Mouse (Mus musculus): ENCODE data around the gene Nfkbie.

Nfkbie gene

DNA sequence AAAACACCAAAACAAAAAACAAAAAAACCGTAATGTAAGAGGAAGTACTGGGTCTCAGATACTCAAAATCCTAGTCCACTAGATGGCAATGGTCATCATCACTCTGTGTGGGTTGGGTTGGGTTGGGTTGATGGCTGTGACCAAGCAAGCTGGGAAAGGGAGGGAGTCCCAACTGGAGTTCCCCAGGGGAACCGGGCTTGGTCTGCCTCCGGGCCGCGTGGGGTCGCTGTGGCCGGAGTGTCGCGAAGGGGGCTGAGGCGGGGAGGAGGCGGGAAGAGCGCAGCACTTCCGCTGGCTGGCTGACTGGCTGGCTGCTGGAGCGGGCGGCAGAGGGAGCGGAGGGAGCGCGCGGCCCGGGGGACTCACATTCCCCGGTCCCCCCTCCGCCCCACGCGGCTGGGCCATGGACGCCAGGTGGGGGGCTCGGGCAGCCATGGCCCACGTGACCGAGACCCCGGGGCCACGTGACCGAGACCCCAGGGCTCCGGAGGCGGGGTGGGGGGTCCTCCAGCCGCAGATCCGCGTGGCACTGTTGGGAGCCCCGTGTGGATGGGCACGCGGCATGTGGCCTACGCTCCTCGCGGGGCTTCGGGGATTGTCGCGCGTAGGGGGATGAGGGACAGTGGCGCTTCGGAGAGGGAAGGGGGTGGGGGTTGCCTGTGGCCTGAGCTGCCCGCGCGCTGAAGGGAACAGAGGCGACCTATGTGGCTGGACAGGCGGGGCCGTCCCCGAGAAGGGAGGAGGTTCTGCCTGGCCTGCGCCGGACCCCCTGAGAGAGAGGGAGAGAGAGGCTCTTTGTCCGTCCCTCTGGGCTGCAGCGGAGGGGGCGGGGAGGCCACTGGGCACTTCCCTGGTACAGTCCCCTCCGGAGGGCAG is 8.4 kb downstream of the Nfkbie start, which contains the start of gene Slc35b2:
Gene Slc35b2, plus strand, starts transcription at position 220 of the 876 bp plus-strand sequence.
- DNase-seq, result peak; percentile 93

- no peak for DNase-seq
Measured at GRCm38 (mm10) chr17:45564531-45565084, 9.1 kb downstream of the Nfkbie start.

DNA sequence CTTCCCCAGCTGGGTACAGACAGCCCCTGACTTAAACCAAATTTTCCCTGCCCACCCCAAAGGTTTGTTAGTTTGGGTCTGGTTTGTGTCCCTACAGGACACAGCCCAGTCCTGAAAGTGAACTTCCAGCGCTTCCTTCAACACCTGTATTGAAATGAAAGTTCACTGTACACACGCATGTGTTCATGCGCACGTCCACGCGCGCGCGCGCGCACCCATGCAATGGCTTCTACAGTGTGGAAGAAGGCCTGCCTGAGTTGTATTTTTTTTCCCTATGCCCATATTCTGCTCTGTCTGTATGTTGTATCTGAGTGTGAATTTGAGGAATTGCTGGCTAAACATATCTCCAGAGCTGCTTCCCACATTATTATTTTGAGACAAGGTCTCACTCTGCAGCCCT is 9.6 kb downstream of the Nfkbie start:
- no peak for DNase-seq

GRCm38 (mm10) chr17:45566031-45566359 is 10.5 kb downstream of the Nfkbie start:
- no peak for DNase-seq

DNA sequence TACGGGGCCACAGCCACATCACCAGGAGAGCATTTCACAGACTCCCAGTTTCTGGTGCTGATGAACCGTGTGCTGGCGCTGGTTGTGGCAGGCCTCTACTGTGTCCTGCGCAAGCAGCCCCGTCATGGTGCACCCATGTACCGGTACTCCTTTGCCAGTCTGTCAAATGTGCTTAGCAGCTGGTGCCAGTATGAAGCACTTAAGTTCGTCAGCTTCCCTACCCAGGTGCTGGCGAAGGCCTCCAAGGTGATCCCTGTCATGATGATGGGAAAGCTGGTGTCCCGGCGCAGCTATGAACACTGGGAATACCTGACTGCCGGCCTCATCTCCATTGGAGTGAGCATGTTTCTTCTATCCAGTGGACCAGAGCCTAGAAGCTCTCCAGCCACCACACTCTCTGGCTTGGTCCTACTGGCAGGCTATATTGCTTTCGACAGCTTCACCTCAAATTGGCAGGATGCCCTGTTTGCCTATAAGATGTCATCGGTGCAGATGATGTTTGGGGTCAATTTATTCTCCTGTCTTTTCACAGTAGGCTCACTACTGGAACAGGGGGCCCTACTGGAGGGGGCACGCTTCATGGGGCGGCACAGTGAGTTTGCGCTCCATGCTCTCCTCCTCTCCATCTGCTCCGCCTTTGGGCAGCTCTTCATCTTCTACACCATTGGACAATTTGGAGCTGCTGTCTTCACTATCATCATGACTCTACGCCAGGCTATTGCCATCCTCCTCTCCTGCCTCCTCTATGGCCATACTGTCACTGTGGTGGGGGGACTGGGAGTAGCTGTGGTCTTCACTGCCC is 11.1 kb downstream of the Nfkbie start:
- DNase-seq, result no peak

- no peak for DNase-seq
Measured at GRCm38 (mm10) chr17:45567162-45567601, 11.7 kb downstream of the Nfkbie start.

DNA sequence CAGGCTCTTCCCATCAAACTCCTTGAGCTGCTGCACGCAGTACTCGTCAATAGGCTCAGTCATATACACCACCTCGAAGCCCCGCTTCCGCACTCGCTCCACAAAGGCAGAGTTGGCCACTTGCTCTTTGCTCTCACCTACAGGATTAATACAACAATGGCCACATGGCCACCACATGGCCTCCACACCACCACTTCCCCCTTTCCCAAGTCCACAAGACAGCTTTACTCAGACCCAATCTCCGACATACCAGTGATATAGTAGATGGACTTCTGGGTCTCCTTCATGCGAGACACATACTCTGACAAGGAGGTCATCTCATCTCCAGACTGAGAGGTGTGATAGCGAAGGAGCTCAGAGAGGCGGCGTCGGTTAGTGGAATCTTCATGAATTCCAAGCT is 13.5 kb downstream of the Nfkbie start:
- DNase-seq, result no peak

DNA sequence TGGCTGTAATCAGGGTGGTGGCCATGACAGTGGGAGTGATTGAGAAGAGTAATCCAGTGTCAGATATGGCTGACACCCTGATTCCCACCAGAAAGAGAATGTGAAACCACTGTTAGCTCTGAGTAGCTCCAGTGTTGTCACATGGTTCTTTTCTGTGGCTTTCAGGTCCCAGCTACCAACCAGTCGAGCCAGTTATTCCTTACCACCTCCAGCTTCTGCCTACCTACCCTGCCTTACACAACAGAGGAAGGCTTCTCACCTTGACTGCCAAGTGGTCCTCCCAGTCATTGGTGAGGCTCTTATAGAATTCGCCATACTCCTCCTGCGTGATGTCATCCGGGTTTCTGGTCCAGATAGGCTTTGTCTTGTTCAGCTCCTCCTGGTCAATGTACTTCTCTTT is 14.5 kb downstream of the Nfkbie start:
- no peak for DNase-seq

GRCm38 (mm10) chr17:45572103-45573086 is 16.9 kb downstream of the Nfkbie start:
- DNase-seq, result peak; percentile 81

GRCm38 (mm10) chr17:45573087-45573779 is 17.7 kb downstream of the Nfkbie start, which contains the start of gene Hsp90ab1:
Gene Hsp90ab1, minus strand, starts transcription at chr17:45573271.
- DNase-seq, result peak; percentile 100

- DNase-seq, result peak; percentile 99
Measured at GRCm38 (mm10) chr17:45573780-45574123, 18.2 kb downstream of the Nfkbie start.

DNA sequence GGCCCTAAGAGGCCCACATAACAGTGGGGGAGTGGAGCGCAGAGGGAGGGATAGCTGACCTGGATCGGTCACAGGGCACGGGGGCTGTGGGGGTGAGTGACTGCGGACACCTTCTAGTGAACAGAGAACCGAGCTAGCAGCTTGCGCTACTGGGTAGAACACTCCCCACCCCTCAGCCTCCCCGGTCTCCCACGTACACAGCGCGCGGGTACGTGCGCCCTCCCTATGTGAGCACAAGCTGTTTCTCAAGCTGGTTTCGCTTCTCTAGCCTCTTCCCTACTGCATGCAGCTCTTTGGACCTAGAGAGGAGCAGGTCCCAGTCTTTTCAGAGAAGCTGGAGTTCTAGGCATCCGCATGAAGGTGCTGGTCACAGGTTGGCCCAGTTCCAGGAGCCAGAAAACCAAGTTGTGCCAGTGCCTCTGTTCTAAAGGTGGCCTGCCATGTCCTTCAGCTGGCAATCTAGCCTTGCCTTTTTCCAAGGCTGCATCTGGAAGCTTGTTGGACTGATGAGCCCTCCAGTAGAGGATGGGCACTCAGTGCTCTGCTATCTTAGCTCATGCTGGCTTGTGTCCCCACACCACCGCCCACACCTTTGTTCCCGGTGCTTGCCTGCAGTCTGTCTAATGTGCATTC is 18.7 kb downstream of the Nfkbie start:
- DNase-seq, result peak; percentile 84

DNA sequence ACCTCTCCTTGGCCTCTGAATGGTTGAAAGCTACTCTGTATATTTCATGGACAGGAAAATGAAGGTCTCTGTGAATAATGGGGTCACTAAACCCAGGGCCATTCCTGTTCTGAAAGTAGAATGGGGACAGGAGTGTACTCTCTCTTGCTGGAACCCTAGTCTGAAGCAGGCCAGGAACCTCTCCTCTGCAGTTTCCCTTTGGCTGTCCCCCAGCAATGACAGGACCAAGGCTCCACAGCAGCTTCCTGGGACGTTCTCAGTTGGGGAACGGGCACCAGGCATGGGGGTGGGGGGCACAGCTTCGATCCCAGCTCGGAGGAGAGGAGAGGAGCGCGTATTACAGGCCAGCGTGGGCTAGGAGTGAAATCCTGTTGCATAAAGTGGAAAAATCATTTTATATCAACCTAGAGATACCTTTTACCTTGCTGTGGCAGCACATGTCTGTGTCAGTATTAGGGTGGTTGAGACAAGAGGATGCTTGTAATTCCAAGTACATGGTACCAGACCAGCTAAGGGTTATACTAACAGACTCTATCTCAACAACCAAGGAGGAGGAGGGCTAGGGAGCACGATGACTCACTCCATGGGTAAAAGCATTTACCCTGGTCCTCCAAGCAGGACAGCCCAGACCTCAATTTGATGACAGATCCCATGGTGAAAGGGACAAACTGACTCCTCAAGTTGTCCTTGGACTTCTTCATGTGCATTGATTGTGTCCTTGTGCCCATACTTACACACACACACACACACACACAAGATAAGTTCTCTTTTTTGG is 19.8 kb downstream of the Nfkbie start:
- no peak for DNase-seq

DNA sequence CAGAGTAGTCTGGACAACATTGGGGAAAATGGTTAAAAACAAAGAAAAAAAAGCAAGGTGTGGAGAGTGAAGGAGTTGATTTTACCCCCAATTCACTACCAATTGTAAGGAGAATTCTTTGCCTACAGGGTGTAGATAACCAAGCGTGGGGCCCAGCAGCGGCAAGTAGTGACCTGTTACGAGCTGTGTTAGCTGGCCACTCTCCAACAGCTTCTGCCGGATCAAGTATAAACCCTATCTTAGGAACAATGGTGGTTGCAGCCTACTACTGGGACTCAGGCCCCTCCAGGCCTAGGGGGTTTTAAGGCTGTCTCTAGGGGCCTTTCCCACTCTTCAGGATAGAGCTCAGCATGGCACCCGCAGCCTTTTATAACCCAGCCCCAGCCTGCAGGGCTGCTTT is 22.7 kb downstream of the Nfkbie start:
- no peak for DNase-seq

GRCm38 (mm10) chr17:45578843-45579242 is 23.3 kb downstream of the Nfkbie start:
- DNase-seq, result peak; percentile 59

DNA sequence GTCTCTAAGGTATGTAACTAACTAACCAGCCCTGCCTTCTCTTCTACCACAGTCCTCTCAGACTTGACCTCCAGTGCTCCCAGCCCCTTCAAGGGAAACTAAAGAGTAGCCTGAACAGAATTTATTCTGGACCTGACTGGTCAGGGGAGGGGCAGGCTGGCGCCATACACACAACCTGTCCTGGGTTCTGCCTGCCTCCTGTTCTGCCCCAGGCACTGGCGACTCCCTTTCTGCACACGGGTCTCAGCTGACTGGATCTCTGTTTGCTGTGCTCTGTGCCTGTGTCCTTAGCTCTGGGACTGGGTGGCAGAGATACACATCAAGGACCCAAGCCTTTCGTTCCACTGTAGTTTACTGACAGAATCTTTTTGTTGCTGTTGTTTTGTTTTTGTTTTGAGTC is 24.1 kb downstream of the Nfkbie start:
- no peak for DNase-seq

DNA sequence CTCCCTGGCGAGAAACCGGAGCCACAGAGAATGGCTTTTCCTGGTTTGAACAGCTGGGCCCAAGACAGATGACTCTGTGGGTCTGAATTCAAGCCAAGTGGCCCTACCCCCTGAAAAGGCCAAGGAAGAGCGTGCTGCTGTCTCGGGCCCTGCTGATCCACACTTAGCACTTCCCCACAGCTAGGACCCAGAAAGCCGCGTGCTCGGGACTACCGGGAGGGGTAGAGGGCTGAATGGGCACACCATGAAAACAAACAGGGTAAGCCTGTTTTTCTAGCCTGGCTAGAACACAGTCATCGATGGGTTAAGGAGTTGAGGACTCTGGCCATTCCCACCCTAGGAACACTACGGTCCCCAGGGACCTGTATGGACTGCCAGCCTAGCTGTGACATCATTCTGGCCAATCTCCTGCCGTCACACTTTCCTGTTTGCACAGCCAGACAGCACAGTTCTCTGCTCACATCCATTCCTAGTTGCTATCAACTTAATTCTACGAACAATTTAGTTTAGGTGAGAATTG is 25.5 kb downstream of the Nfkbie start:
- DNase-seq, result no peak

DNA sequence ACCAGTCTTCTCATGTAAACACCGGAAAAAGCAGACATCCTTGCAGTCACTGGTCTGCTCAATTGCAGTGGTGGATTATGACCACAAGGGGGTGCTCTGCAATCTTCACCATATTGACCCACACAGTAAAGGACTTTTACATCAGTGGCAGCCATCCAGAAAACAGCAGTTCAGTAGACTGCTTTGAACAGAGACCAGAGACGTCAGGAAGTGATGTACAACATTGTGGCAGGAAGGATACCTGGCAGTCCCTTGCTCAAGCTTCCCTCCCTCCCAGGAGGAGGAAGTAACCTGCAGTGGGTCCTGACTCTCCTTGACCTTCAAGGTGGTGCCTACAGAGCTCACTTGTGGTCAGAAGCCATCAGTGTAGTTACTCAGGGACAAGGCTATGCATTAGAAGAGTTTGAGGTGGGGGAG is 26.1 kb downstream of the Nfkbie start:
- peak; percentile 80 for DNase-seq

- DNase-seq, result no peak
Measured at GRCm38 (mm10) chr17:45582188-45582587, 26.7 kb downstream of the Nfkbie start.

DNA sequence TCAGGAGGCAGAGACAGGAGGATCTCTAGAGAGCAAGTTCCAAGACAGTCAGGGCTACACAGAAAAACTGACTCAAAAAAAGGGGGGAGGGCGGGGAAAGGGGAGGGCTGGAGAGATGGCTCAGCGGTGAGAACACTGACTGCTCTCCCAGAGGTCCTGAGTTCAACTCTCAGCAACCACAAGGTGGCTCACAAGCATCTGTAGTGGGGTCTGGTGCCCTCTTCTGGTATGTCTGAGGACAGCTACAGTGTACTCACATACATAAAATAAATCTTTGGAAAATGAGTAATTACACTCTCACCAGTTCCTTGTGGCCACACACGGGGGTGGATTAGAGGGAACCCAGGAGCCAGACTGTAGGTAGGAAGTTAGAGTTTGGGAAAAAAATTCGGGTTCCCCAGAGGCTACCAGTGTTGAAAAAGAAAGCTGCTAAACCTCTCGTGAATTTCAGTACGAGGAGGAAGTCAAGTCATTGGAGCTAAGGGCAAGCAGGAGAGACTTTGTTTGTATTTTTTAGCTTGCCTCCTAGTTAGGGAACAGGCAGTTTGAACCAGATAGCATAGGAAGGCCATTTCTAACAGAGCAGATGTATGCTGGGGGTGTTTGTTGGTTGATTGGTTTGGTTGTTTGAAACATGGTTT is 27.3 kb downstream of the Nfkbie start:
- DNase-seq, result peak; percentile 55

Measured in thymus, postnatal 14 days (tissue).